Mouse (Mus musculus): ENCODE data around the gene Pln. TPM values are rescaled to one million over a fixed set of nuclear protein-coding genes. Genes with fewer than 3 reads are reported as not detected.

Gene Pln
- polyA plus RNA-seq, 1 experiment = 34.4 TPM

DNA sequence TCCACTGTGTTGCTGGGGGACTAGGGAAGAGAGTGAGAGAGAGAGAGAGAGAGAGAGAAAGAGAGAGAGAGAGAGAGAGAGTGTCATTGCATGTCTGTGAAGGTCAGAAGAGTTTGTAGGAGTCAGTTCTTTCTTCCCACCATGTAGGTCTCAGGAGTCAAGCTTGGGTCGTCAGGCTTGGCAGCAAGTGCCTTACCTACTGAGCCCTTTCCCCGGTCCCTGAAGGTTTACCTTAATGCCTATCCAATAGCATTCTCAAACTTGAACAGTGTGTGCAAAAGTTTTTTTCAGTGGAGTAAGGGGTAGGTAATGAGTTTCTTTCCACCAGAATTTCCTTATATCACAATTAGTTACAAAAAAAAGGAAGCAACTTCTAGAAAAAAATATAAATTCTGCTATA, 1.6 kb downstream of the Pln start:
- no peak for DNase-seq
- 73% methylated on average over 2 of the region's 2 CpGs for WGBS
- TF ChIP-seq CTCF (IDR thresholded peaks at IDR 0.05; ENCODE audit: insufficient read depth, low read length) (no peak), POLR2A (IDR thresholded peaks at IDR 0.05; ENCODE audit: borderline replicate concordance, extremely low read depth, low read depth, low read length) (no peak)
- peaks cover 12% of the 10 kb centered on the region for H3K4me1 ChIP-seq (ENCODE audit: control insufficient read depth, insufficient read depth, low read length)
- H3K4me3 ChIP-seq (replicated peaks; ENCODE audit: extremely low read depth, low read depth, low read length) = no peak overlapping the region

DNA sequence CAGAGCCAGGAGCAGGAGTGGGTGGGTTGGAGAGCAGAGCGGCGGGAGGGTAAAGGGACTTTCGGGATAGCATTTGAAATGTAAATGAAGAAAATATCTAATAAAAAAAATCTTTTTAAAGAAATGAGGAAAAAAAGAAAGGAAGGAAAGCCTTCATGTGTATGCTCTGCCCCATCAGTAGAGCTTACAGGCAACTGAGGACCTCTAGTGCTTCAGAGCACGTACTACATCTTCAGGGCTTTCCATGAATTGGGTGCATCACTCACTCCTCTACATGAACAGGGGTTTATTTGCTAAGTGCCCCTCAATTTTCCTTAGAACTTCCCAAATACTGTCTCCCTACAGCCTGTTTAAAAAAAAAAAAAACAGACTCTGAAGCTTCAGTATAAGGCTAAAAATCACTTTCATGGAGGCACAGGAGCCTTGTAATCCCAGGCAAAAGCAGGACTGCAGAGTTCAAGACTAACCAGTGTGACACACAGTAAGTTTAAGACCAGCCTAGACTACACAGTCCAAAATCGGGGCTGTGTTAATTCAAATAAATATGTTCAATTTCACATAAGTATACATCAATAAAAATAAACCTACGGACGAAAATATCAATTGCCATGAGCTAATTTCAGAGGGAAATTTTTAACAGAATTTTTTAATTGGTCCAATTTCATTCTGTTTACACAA, 4.0 kb downstream of the Pln start:
- H3K4me3 ChIP-seq (replicated peaks; ENCODE audit: extremely low read depth, low read depth, low read length) = no peak overlapping the region
- WGBS = 81% methylated on average over 7 of the region's 7 CpGs
- TF ChIP-seq POLR2A (IDR thresholded peaks at IDR 0.05; ENCODE audit: borderline replicate concordance, extremely low read depth, low read depth, low read length) (no peak), CTCF (IDR thresholded peaks at IDR 0.05; ENCODE audit: insufficient read depth, low read length) (peak; percentile 43)
- DNase-seq = no peak
- peaks cover 6% of the 10 kb centered on the region for H3K4me1 ChIP-seq (ENCODE audit: control insufficient read depth, insufficient read depth, low read length)

GRCm38 (mm10) chr10:53342166-53342728, 4.8 kb downstream of the Pln start:
- Histone ChIP-seq H3K4me3 (replicated peaks; ENCODE audit: extremely low read depth, low read depth, low read length) (no peak overlapping the region), H3K4me1 (ENCODE audit: control insufficient read depth, insufficient read depth, low read length) (peaks cover 9% of the 10 kb centered on the region)
- 84% methylated on average over 9 of the region's 9 CpGs for WGBS
- TF ChIP-seq POLR2A (IDR thresholded peaks at IDR 0.05; ENCODE audit: borderline replicate concordance, extremely low read depth, low read depth, low read length) (no peak), CTCF (IDR thresholded peaks at IDR 0.05; ENCODE audit: insufficient read depth, low read length) (no peak)
- DNase-seq = no peak

GRCm38 (mm10) chr10:53343384-53343783, 5.9 kb downstream of the Pln start:
- no peak for DNase-seq
- TF ChIP-seq CTCF (IDR thresholded peaks at IDR 0.05; ENCODE audit: insufficient read depth, low read length) (no peak), POLR2A (IDR thresholded peaks at IDR 0.05; ENCODE audit: borderline replicate concordance, extremely low read depth, low read depth, low read length) (no peak)
- H3K4me1 ChIP-seq (ENCODE audit: control insufficient read depth, insufficient read depth, low read length) = peaks cover 12% of the 10 kb centered on the region
- no peak overlapping the region for H3K4me3 ChIP-seq (replicated peaks; ENCODE audit: extremely low read depth, low read depth, low read length)
- WGBS = 68% methylated on average over 6 of the region's 6 CpGs

GRCm38 (mm10) chr10:53343865-53344264, 6.4 kb downstream of the Pln start:
- no peak for TF ChIP-seq CTCF (IDR thresholded peaks at IDR 0.05; ENCODE audit: insufficient read depth, low read length)
- no peak for TF ChIP-seq POLR2A (IDR thresholded peaks at IDR 0.05; ENCODE audit: borderline replicate concordance, extremely low read depth, low read depth, low read length)
- H3K4me1 ChIP-seq (ENCODE audit: control insufficient read depth, insufficient read depth, low read length) = peaks cover 16% of the 10 kb centered on the region
- WGBS = 35% methylated on average over 10 of the region's 10 CpGs
- no peak for DNase-seq
- H3K4me3 ChIP-seq (replicated peaks; ENCODE audit: extremely low read depth, low read depth, low read length) = no peak overlapping the region

GRCm38 (mm10) chr10:53345508-53345907, 8.0 kb downstream of the Pln start:
- no peak for TF ChIP-seq CTCF (IDR thresholded peaks at IDR 0.05; ENCODE audit: insufficient read depth, low read length)
- TF ChIP-seq POLR2A (IDR thresholded peaks at IDR 0.05; ENCODE audit: borderline replicate concordance, extremely low read depth, low read depth, low read length) = no peak
- Histone ChIP-seq H3K4me3 (replicated peaks; ENCODE audit: extremely low read depth, low read depth, low read length) (no peak overlapping the region), H3K4me1 (ENCODE audit: control insufficient read depth, insufficient read depth, low read length) (peaks cover 19% of the 10 kb centered on the region)
- 88% methylated on average over 4 of the region's 4 CpGs for WGBS
- no peak for DNase-seq

DNA sequence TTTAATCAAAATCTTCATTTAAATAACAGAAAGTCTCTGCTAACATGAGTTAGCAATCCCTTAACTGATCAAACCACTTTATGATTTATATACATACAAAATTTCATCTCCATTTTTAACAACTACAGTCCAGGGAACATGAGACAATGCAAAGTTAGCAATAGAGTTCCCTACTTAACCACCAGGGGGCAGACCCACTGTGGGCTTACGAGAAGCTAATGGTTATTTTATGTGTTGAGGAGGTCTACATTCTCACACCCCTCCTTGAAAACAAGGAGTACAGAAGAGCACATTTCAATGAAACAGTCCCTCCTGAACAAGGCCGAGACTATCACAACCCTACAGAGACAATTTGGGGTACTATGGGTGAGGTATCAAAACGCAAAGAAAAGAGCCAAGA, 9.0 kb downstream of the Pln start:
- Histone ChIP-seq H3K4me3 (replicated peaks; ENCODE audit: extremely low read depth, low read depth, low read length) (no peak overlapping the region), H3K4me1 (ENCODE audit: control insufficient read depth, insufficient read depth, low read length) (peaks cover 19% of the 10 kb centered on the region)
- no peak for TF ChIP-seq CTCF (IDR thresholded peaks at IDR 0.05; ENCODE audit: insufficient read depth, low read length)
- WGBS = 47% methylated on average over 3 of the region's 3 CpGs
- no peak for DNase-seq

GRCm38 (mm10) chr10:53346916-53347315, 9.4 kb downstream of the Pln start:
- DNase-seq = no peak
- TF ChIP-seq CTCF (IDR thresholded peaks at IDR 0.05; ENCODE audit: insufficient read depth, low read length) (no peak), POLR2A (IDR thresholded peaks at IDR 0.05; ENCODE audit: borderline replicate concordance, extremely low read depth, low read depth, low read length) (no peak)
- H3K4me1 ChIP-seq (ENCODE audit: control insufficient read depth, insufficient read depth, low read length) = peaks cover 19% of the 10 kb centered on the region
- no peak overlapping the region for H3K4me3 ChIP-seq (replicated peaks; ENCODE audit: extremely low read depth, low read depth, low read length)
- WGBS = 81% methylated on average over 5 of the region's 5 CpGs

DNA sequence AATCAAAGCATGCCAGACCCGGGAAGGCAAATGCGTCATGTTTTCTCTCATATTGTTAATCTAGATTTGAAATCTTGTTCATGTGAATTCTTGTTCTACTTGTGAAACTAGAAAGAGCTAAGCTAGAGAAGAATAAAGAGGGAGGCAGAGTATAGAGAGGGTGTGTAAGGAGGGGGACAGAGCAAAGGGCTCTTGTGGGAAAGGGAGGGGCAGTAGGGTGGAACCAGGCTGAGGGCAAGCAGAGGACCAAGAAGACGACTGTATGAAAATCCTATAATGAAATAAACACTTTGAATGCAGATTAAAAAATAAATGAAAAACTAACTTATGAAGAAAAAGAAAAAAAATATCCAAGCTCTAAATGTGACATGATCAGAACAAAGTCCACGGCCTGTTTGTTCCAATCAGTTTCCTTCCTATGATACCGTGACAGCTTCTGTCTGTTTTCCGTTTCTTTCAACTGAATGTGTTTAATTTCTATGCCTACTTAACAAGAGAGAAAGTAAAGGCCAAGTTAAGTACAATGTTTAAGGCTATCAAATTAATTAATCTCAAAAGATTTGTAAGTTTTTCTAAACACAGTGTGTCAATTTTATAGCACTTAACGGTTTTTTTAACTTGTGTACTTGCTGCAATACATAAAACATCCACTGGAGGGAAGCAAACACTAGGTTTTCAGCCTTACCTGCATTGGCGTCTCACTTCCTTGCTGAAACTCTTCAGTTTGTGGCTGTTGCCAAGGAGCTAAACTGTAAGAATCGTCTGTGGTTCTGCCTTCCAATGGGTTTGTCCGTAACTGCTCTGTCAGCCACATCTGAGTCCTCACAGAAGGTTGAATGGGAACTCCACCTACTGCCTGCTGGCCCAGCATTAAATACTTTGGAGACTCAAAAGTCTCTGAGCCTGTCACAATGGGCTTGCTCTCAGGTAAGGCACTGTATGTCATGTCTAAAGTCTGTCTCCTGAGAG, 10.6 kb downstream of the Pln start:
- TF ChIP-seq CTCF (IDR thresholded peaks at IDR 0.05; ENCODE audit: insufficient read depth, low read length) = peak; percentile 44
- TF ChIP-seq POLR2A (IDR thresholded peaks at IDR 0.05; ENCODE audit: borderline replicate concordance, extremely low read depth, low read depth, low read length) = no peak
- DNase-seq = peak; percentile 40
- Histone ChIP-seq H3K4me3 (replicated peaks; ENCODE audit: extremely low read depth, low read depth, low read length) (no peak overlapping the region), H3K4me1 (ENCODE audit: control insufficient read depth, insufficient read depth, low read length) (peaks cover 17% of the 10 kb centered on the region)
- WGBS = 38% methylated on average over 10 of the region's 10 CpGs
